Mouse (Mus musculus): Measurements from ENCODE around the gene Tekt2. TPM values are rescaled to one million over a fixed set of nuclear protein-coding genes. Genes with fewer than 3 reads are reported as not detected.

Tekt2 gene
- total RNA-seq, 2 experiments from 2014 or later = 0.31 to 0.88 TPM

Other genes starting within 250 kb of the Tekt2 start
- 1 to 10 TPM; 6.7 to 7.6 TPM for gene Lsm10, start 229.1 kb downstream of the Tekt2 start, total RNA-seq (2021)
- gene Stk40, start 221.7 kb downstream of the Tekt2 start, total RNA-seq (2021) = 10 to 100 TPM; 70.8 to 75.6 TPM
- gene Eva1b, start 177.9 kb downstream of the Tekt2 start, total RNA-seq (2021) = 1 to 10 TPM; 6.3 to 6.8 TPM
- gene Sh3d21, start 162.2 kb downstream of the Tekt2 start, total RNA-seq (2021) = 1 to 10 TPM in 1 of 2 experiments, under 1 TPM in 1; 0.94 to 1.3 TPM
- 10 to 100 TPM; 90.9 to 92.4 TPM for gene Thrap3, start 122.9 kb downstream of the Tekt2 start, total RNA-seq (2021)
- 100 to 1,000 TPM; 166 to 187 TPM for gene Map7d1, start 69.3 kb downstream of the Tekt2 start, total RNA-seq (2021)
- gene Trappc3, start 63.4 kb downstream of the Tekt2 start, total RNA-seq (2021) = 10 to 100 TPM; 18.0 to 21.0 TPM
- gene Col8a2, start 38.9 kb downstream of the Tekt2 start, total RNA-seq (2021) = 1 to 10 TPM in 1 of 2 experiments, under 1 TPM in 1; 0.96 to 3.9 TPM
- gene Adprhl2, start 4.0 kb downstream of the Tekt2 start, total RNA-seq (2021) = 1 to 10 TPM; 7.4 to 8.4 TPM
- gene Ago3, start 103.9 kb upstream of the Tekt2 start, total RNA-seq (2021) = 10 to 100 TPM; 10.5 TPM
- gene Ago1, start 142.9 kb upstream of the Tekt2 start, total RNA-seq (2021) = 1 to 10 TPM; 5.6 to 6.8 TPM
- 1 to 10 TPM; 4.4 to 5.1 TPM for gene Ago4, start 207.8 kb upstream of the Tekt2 start, total RNA-seq (2021)
- gene Clspn, start 231.2 kb upstream of the Tekt2 start, total RNA-seq (2021) = 1 to 10 TPM in 1 of 2 experiments, under 1 TPM in 1; 0.61 to 1.1 TPM